Mouse (Mus musculus): ENCODE measurements around the gene Tmem164. TPM values are rescaled to one million over a fixed set of nuclear protein-coding genes. Genes with fewer than 3 reads are reported as not detected.

The Tmem164 gene
- total and polyA plus RNA-seq, 3 experiments = 14.3 to 27.2 (median 16.3) TPM

DNA sequence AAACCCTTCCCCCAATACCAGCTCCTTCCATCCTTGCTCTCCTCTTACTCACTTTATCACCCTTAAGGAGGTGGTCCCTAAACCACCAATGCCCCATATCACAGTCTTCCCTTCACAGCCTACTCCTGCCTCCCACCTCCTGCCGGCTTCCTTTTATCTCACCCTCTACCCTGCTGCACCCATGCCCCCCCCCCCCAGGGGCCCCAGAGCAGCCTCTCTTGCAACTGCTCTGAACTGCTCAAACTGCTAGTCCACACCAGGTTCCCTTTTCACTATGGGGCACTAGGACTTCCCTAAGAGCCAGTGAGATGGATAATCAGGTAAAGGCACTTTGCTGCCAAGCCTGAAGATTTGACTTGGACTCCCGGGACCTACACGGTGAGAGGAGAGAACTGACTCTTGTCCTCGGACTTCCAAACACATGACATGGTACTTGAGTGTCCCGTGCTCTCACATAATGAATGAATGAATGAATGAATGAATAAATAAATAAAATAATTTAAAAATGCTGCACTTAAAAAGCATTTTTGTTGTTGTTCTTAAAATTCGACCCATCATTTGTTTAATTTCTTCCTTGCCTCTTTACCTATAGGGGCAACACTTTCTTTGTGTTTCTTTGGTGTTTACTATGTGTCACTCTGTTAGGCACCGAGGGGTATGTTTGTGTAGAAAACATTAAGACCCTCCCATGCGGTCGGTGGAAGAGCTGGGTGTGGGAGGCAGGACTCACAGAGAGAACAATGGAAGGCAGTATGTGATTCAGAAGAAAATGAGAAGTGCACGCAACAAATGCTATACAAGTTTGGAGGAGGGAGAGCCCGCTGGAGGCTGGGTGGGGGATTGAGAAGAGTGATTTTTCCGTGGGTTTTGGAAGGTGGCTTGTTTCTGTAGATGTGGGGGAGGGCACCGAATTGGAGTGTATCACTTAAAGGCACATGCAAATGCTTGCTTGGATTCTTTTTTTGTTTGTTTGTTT, 2.4 kb upstream of the Tmem164 start:
- no peak overlapping the region for H3K9ac ChIP-seq (ENCODE audit: low read depth, low read length)
- 59% methylated on average over 13 of the region's 13 CpGs for WGBS
- no peaks in the 10 kb centered on the region for H3K27me3 ChIP-seq (ENCODE audit: control insufficient read depth, insufficient read depth, low read length)
- no peaks in the 10 kb centered on the region; the same call in 1 of the 2 replicates for H3K4me1 ChIP-seq (ENCODE audit: control insufficient read depth, insufficient read depth, low read length)
- H3K36me3 ChIP-seq (ENCODE audit: control insufficient read depth, insufficient read depth, low read length) = peaks cover 2% of the 10 kb centered on the region; the same call in 1 of the 2 replicates
- H3K27ac ChIP-seq = no peak overlapping the region
- DNase-seq = no peak
- H3K79me2 ChIP-seq (replicated peaks; ENCODE audit: control insufficient read depth, insufficient read depth, low read length) = no peaks in the 10 kb centered on the region
- TF ChIP-seq EP300 (IDR thresholded peaks at IDR 0.05; ENCODE audit: insufficient read depth, low read depth, low read length) = no peak
- no peak for TF ChIP-seq POLR2A (IDR thresholded peaks at IDR 0.05; ENCODE audit: insufficient read depth, low read depth, low read length)
- TF ChIP-seq CTCF (IDR thresholded peaks at IDR 0.05) = no peak
- intact Hi-C loops (cut with DNase I) = no loop called here
- no peak overlapping the region for H3K4me3 ChIP-seq

DNA sequence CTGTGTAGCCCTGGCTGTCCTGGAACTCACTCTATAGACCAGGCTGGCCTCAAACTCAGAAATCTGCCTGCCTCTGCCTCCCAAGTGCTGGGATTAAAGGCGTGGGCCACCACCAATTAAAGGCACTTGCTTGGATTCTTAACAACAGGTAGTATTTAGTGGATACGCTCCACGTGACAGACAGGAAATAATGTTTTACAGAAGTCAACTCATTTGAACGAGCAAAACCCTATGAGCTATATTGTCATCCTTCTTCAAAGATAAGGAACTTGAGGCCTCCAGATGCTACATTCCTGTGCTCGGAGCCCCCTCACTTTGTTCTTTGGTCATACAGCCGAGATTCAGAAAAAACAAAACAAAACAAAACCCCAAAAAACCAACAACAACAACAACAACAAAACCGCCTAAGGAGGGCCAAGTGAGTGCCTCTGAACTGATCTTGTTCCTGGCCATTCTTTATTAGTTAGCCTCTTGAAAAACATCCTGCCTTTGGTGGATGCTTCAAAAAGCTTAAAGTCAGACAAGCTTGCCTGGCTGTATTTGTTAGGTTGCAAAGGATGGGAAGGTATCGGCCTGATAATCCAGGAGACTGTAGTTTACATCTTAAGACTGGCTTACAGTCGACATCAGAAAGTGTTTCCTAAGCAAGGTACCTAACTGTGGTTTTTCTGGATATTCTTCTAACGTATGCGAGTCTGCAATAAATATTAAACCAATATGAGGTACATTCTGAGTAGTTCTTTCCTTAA, 1.5 kb upstream of the Tmem164 start:
- Histone ChIP-seq H3K27ac (no peak overlapping the region), H3K79me2 (replicated peaks; ENCODE audit: control insufficient read depth, insufficient read depth, low read length) (no peaks in the 10 kb centered on the region), H3K4me1 (ENCODE audit: control insufficient read depth, insufficient read depth, low read length) (no peaks in the 10 kb centered on the region; the same call in 1 of the 2 replicates), H3K9ac (ENCODE audit: low read depth, low read length) (no peak overlapping the region; the same call in 1 of the 2 replicates), H3K4me3 (no peak overlapping the region), H3K27me3 (ENCODE audit: control insufficient read depth, insufficient read depth, low read length) (no peaks in the 10 kb centered on the region), H3K36me3 (ENCODE audit: control insufficient read depth, insufficient read depth, low read length) (peaks cover 4% of the 10 kb centered on the region; the same call in 1 of the 2 replicates)
- WGBS = 48% methylated on average over 11 of the region's 11 CpGs
- intact Hi-C loops (cut with DNase I) = loop anchor here (5.0 kb wide), 3 partner anchors 123 to 452 kb away; partner anchors contain the start of genes Acsl4 and Nxt2
- no peak for DNase-seq
- no peak for TF ChIP-seq CTCF (IDR thresholded peaks at IDR 0.05)
- no peak for TF ChIP-seq POLR2A (IDR thresholded peaks at IDR 0.05; ENCODE audit: insufficient read depth, low read depth, low read length)
- TF ChIP-seq EP300 (IDR thresholded peaks at IDR 0.05; ENCODE audit: insufficient read depth, low read depth, low read length) = no peak

- Histone ChIP-seq H3K27me3 (ENCODE audit: control insufficient read depth, insufficient read depth, low read length) (no peaks in the 10 kb centered on the region), H3K36me3 (ENCODE audit: control insufficient read depth, insufficient read depth, low read length) (peaks cover 4% of the 10 kb centered on the region; the same call in 1 of the 2 replicates), H3K79me2 (replicated peaks; ENCODE audit: control insufficient read depth, insufficient read depth, low read length) (no peaks in the 10 kb centered on the region), H3K4me1 (ENCODE audit: control insufficient read depth, insufficient read depth, low read length) (no peaks in the 10 kb centered on the region; the same call in none of the 2 replicates), H3K4me3 (peak overlapping the region; percentile 55), H3K27ac (peak overlapping the region; percentile 67), H3K9ac (ENCODE audit: low read depth, low read length) (peak overlapping the region; percentile 52)
- TF ChIP-seq CTCF (IDR thresholded peaks at IDR 0.05) (no peak), POLR2A (IDR thresholded peaks at IDR 0.05; ENCODE audit: insufficient read depth, low read depth, low read length) (peak; percentile 63)
- intact Hi-C loops (cut with DNase I) = loop anchor here (5.0 kb wide), 3 partner anchors 122 to 453 kb away; partner anchors contain the start of genes Acsl4 and Nxt2
- WGBS = 8% methylated on average over 18 of the region's 19 CpGs
- peak; percentile 11 to 65 for DNase-seq
These were observed 683 bp upstream of the Tmem164 start for GRCm38 (mm10) chrX:142680391-142681055.

DNA sequence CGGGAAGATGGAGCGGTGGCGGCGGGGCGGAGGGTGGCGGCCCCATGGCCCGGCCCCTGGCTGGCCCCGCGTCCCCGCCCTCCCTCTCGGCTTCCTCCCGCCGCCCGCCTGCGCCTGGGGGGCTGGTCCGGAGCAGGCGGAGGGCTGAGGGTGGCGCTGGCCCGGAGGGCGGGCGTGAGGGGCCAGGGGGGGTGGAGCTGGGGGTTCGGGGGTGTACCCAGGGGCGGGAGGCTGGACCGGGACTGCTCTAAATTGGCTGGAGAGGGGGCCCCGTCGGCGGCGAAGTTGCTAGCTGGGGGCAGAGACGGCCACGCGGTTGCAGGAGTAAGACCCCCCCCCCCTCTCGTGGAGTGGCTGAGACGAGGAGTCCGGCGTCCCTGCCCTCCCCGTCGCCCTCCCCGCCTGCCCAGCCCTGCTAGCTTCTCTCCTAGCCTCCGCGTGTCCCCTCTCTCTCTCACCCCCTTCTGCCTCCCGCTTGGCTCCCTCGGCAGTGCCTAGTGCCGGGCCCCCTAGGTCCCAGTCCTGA, 473 bp downstream of the Tmem164 start:
- TF ChIP-seq POLR2A (IDR thresholded peaks at IDR 0.05; ENCODE audit: insufficient read depth, low read depth, low read length) = no peak
- TF ChIP-seq CTCF (IDR thresholded peaks at IDR 0.05) = no peak
- no peak for TF ChIP-seq EP300 (IDR thresholded peaks at IDR 0.05; ENCODE audit: insufficient read depth, low read depth, low read length)
- Histone ChIP-seq H3K79me2 (replicated peaks; ENCODE audit: control insufficient read depth, insufficient read depth, low read length) (no peaks in the 10 kb centered on the region), H3K27ac (peak overlapping the region; percentile 76), H3K9ac (ENCODE audit: low read depth, low read length) (peak overlapping the region; percentile 82), H3K4me3 (peak overlapping the region; percentile 60), H3K4me1 (ENCODE audit: control insufficient read depth, insufficient read depth, low read length) (no peaks in the 10 kb centered on the region; the same call in none of the 2 replicates), H3K27me3 (ENCODE audit: control insufficient read depth, insufficient read depth, low read length) (no peaks in the 10 kb centered on the region), H3K36me3 (ENCODE audit: control insufficient read depth, insufficient read depth, low read length) (peaks cover 4% of the 10 kb centered on the region; the same call in 1 of the 2 replicates)
- DNase-seq = peak in 1 of 2 experiments; percentile 85
- intact Hi-C loops (cut with DNase I) = loop anchor here (5.0 kb wide), 3 partner anchors 121 to 454 kb away; partner anchors contain the start of genes Acsl4 and Nxt2
- WGBS = 16% methylated on average over 14 of the region's 43 CpGs
